Mouse (Mus musculus): ENCODE results near the gene Myo1b.
"Not testable (repeated sequence)": the region's sequence is repeated elsewhere in the genome, so short reads cannot be mapped to it uniquely, and the experiment has no call there.

Myo1b gene

DNA sequence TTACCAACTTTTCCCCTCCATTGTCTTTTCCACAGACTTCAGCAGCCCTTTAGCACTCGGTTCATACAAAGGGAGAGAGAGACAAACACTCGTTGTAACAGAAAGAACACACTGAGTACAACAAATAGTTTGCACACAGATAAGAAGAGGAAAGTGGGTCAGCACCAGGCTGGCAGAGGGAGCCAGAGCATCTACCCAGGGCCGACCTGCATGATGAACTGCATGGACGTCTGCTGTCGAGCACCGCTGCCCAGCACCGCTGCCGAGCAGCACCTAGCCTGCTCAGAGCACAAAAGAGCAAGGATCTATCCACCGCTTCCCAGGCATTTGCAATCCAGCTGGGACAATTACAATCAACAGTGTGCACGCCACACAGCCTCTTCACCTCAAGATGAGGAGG lies 19.9 kb downstream of the Myo1b start:
- in situ Hi-C loops (cut with MseI, MboI): no loop called here

DNA sequence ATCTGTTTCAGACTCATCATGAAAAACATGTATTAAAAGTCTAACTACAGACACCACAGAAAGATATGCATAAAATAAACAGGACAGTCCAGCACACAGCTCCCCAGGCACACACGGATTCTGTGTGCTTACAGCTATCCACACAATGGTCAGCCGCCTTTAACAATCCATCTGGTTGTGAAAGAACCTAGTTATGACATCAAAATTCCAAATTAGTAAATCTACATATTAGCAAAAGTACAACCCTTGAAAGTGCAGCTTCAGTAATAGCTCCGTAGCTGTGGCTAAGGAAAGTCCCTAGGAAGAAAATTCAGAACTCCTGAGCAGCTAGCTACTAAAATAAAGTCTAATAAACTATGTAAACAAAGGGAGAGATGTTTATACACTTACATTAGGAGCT lies 21.1 kb downstream of the Myo1b start:
- in situ Hi-C loops (cut with MseI, MboI): no loop called here

DNA sequence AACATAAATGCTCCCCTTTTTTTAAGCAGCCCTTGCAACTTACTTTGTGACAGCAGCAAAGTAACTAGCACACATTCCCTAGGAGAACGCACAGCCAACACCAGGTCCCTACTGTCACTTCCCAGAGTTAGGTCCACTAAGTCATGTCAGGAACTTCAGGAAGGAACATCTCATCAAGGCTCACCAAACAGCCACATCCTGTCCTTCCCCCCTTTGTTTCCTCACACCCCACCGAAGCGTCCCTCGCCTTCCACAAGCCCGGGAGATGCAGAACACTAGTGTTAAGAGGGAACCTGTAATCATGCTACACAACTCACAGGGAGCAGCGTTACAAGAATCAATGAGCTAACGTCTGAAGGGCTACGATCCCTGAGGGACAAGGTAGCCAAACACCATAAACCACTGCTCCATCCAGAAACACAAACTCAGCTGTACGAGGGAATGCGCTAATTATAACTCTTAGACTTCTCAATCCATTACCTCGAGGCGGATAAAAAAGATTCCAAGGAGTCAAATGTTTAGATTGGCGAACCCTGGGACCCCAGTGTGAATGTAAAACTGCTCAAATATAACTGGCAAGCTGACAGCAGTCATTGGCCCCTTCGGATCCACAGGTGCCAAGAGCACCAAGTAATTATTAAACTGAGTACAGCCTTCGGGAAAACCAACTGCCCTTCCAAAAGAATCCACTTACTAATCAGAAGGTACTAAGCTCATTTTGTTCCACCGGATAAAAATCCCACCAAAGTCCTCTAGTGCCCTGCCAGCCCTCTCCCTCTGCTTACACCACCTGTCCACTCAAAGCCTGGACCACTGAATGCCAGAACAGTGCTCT lies 22.1 kb downstream of the Myo1b start:
- in situ Hi-C loops (cut with MseI, MboI): no loop called here

DNA sequence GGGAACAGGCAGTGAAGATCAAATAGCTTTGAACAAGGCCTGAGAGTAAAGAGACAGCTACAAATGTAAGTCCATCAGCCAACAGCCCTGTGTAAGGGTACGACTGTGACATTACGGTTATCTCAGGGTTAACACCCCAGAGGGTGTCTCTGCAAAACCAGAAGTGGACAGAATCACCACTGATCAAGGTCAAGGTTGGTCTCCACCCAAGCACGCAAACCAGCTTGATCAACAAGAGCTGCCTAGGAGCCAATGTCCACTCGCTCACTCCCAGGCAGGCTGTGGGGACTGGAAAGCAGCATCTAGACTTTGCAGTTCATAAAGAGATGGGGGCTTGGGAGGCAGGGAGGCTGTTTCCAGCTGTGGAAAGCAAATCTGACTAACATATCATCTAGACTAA lies 23.9 kb downstream of the Myo1b start:
- in situ Hi-C loops (cut with MseI, MboI): no loop called here

DNA sequence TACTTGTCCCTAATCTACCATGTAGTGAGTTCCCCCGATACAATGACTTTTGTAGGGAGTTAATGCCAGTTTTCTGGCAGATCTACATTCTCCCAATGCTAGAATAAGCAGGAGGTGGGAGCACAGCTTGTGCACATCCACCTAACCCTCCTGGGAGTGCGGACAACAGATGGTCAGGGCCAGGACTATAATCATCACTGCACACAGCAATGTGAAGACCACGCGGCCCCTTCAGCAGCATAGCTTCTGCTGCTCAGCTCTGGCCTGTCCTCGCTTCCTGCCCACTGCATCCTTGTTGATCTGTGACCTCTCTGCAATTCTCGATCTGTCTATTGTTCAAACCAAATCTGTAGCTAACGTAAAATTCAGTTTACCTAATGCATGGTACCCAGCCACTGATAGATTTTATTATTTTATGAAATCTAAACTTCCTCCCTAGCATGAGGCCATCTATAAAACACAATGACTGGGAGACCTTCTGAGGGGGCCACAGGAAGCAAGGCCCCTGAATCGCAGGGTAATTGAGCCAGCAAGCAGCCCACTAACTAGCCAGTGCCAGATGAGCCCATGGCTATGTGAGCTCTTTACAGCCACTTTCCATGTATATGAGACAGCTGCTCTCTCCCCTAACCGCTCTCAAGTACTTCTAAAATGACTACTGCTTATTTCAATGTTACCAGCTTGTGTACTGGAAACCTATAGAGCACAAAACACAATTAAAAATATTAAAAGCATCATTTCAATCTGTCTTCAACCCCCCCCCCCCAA lies 27.6 kb downstream of the Myo1b start:
- in situ Hi-C loops (cut with MseI, MboI): no loop called here

DNA sequence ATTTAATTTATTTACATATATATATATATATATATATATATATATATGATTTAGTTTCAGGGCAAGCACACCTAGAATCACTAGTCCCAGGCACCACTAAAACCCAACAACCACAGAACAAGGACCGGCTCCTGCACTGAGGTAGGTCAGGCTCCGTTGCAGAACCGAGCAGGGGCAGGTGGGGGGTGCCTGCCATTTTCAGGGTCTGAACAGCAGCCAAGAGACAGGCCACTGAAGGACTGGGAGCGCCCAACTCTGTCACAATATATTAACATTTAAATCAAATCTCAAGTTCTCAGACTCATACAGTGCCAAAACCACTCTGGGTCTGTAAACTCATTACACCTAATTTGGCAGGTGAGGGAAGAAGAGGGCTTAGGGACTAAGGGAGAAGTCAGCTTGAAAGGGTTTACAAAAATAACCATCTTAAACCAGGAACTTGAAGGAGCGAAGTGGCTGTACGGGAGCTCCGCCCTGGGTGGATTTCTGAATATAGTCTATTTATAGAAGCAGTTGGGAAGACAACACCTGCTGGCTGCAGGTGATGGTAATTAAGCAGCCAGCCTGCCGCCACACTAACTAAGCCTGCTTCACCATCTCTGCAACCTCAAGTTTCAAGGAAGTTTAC lies 30.4 kb downstream of the Myo1b start:
- in situ Hi-C loops (cut with MseI, MboI): no loop called here

DNA sequence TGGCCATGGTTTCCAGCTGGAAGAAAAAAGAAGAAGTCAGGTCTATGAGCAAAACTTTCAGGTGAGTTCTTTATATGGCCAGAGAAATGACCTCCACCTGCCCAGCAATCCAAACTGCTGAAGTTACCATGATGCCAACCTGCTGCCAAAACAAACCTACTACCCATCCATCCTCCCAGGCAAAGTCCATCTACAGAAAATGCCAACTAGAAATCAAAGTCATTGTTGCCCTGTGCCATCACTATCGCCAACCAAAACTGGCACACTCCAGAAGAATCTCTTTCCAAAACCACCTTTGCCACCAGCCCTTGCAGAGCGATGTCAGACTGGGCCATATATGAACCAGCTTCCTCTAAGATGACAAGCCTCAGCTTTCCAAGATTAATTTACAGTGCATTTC lies 32.7 kb downstream of the Myo1b start:
- in situ Hi-C loops (cut with MseI, MboI): no loop called here

DNA sequence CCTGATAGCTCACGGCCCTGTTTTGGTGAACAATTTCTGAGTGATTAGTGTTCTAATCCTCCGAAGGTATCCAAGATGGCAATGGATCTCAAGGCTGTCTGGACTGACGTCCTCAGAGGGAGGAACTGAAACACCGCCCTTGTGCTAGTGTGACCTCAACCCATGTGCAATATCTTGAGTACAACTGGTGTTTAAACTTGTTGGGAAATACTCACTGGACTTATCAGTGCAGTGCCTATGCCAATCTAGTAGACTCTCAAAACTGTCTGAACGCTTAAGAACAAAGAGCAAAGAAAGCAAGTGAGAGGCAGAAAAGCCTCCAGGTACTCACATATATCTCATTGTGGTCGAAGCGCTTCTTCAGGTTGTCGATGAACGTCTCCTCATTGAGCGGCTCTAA lies 33.1 kb downstream of the Myo1b start:
- in situ Hi-C loops (cut with MseI, MboI): no loop called here

DNA sequence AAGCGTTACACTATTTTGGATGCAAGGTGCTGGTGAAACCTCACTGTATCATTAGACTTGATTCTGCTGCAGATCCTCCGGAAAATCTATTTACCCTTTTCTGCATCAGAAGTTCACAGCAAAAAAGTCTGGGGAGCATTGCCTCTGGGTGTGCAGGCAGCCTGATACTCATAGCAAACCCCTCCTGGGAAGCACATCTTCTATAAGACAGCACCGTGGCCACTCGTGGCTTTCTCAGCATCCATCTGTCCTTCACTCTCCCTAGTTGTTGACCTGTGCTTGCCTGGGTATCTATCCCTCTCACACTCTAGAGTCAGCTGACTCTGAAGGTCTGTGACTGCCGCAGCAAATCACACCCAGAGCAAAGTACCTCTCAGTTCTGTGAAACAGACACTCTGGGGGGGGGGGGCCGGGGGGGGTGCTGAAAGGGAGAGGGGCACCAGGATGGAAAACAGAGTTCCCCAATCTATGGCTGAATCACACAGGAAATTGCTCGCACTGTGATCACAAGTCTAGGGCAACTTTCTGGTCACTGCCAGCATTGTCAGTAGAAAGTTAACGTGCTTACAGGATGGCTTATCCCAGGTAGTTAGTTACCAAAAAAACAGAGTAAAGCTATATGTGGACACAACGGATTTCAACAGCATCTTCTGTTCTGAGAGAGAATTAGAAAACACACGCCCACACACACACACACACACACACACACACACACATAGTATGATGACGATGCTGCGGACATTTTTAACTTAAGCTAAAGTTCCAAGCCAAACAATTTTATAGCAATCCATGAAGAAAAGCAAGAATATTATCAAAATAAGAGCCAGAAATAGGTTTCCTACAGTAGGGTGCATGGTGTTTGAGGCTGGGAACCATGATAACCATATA lies 35.7 kb downstream of the Myo1b start:
- in situ Hi-C loops (cut with MseI, MboI): no loop called here

DNA sequence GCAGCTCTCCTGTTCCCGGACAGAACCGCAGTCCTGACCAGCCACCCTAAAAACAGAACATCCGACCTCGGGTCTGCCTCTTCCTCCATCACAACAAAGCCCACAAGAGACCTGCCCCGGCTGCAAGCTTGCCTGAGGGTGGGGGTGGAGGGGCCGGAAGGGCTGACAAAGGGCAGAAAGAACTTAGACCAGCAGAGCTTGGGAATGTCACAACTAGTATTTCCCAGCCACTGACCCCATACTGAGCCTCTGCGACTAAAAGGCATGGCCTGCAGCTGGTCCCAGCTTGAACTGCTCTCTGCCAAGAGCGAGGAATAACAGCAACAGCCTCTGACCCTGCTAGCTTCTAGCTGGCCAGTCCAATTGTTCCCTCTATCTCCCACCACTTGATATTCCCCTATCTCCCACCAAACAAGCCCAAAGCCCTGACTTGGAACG lies 36.5 kb downstream of the Myo1b start:
- in situ Hi-C loops (cut with MseI, MboI): no loop called here

DNA sequence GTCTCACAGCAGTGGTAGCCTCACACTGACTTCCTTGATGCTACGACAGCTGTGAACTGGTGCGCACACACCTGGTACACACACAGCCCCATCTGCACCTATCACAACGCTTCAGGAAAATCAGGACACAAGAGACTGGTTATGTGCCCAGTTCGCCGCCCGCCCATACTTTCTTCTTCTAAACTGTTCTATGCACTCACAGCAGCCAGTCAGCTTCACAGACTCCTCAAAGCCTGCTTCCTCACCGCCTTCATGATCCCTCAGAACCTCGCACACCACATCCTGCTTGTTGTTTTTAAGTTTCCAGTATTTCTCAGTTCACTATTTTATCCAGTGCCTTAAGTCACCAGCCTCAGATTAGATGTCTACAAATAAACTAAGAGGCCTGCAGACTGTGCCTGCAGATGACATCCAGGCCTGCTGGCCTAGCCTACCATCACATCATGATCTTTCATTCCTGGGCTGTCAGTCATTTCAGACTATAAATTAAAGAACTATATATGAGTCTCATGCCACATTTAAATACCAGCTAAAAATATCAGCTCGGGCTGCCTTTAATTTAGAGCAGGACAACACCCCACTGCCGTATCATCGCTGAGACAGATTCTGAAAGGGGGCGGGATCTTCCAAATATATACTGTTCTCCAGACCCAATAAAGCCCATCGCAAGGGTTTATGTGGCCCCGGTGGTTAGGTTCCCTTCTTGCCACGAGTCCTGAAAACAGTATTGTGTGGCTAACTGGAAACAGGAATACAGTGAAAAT lies 40.2 kb downstream of the Myo1b start:
- in situ Hi-C loops (cut with MseI, MboI): no loop called here

DNA sequence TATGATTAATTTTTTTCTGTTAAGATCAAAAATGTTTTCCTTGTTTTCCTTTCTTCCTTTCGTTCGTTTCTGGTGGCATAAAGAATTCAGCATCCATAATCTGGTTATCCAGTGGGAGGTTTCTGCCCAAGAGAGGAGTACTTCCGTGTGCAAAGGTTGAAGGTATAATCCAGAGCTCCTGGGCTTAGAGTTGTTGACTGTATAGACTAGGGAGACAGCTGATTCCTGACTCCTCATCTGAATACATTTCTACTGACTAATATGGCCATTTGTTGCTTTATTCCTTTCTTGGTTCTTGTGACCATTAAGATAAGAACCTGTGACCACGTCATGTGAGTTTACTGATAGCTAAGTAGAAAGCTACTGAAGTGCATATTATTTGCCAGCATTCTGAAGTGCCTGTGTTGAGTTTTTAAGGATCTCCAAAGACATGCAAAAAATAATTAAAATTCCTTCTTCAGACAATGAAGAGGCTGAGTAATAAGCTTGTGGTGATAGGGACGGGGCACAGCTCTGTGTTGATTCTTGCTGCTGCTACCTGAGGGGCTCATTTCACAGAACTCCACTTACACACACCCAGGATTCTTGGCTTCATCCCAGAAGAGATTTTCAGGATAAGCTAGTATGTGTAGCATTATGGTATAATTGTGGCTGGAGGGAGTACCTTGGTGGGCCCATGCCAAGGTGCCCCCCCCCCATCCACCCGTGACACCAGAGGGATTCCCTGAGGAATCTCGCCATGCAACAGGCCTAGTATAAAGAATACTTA lies 43.2 kb downstream of the Myo1b start:
- in situ Hi-C loops (cut with MseI, MboI): no loop called here

DNA sequence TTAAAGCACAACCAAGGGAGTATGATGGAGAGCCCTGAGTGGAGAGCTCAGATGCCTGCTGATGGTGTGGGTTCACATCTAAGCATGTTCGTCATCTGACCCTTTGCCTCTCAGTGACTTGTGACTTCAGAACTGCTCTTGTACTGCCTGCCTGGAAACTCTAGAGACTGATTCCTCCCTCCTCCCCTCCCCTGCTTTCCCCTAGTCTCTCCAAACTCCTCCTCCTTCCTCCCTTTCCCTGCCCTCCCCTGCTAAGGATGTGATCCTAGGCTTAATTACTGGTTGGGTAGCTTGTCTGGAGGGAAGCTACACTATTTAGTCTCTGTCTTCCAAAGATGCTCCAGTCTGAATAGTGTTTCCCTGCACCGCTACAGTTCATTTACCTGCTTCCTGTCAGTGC lies 44.6 kb downstream of the Myo1b start:
- in situ Hi-C loops (cut with MseI, MboI): not testable (repeated sequence)

DNA sequence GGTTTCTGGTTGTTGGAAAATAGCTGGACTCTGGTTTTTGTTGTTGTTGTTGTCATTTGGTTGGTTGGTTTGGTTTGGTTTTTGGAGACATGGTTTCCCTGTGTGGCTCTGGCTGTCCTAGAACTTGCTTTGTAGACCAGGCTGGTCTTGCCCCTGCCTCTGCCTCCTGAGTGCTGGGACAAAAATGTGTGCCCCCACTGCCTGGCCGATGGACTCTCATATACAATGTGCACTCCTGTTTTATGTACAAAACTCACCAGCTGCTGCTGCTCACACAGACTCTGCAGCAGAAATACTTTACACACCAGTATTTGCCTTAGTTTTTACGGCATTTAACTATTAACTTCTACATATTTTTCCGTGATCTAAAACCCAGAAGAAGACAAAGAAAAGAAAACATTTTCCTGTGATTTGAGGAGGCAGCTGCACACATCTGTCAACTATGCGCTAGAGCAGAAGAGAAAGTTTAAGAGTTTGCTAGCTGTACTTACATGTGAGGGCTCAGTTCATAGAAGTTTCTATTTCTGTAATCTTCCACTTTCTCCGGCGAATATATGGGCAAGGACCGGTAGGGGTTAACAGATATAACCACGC lies 52.9 kb downstream of the Myo1b start:
- in situ Hi-C loops (cut with MseI, MboI): no loop called here

DNA sequence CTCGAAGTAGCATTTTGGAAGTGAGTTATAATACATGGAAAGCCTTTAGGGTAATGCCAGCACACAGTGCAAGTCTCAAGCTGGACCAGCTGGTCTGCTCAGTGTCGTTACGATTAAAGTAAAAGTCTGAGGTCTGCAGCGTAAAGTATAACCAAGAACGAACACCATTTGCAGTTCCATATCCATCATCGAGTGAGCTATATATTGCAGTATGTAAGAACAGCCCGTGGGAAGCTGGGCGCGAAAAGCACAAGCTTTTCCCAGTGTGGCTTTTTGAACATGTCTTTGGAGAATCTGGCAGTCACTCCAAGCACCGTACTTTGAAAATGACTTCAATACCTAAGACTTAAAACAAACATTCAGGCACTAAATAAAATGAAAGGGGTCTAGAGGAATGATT lies 55.0 kb downstream of the Myo1b start:
- in situ Hi-C loops (cut with MseI, MboI): no loop called here

DNA sequence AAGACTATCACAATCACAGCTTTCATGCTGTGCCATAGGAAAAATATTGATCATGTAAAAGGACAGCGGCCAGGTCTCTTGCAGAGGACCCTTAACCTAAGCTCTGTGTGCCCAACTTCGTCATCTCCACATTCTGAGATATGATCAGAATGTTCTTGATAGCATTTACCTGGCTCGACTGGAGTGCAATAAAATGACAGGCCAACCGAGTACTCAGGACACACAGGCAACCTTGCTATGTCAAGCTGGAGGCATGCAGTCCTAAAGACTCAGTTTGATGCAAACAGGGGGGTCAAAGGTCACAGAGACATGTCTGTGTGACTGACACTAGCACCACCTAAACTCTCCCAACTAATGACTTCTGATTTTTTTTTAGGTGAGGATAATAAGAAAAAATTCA lies 58.9 kb downstream of the Myo1b start:
- in situ Hi-C loops (cut with MseI, MboI): no loop called here

DNA sequence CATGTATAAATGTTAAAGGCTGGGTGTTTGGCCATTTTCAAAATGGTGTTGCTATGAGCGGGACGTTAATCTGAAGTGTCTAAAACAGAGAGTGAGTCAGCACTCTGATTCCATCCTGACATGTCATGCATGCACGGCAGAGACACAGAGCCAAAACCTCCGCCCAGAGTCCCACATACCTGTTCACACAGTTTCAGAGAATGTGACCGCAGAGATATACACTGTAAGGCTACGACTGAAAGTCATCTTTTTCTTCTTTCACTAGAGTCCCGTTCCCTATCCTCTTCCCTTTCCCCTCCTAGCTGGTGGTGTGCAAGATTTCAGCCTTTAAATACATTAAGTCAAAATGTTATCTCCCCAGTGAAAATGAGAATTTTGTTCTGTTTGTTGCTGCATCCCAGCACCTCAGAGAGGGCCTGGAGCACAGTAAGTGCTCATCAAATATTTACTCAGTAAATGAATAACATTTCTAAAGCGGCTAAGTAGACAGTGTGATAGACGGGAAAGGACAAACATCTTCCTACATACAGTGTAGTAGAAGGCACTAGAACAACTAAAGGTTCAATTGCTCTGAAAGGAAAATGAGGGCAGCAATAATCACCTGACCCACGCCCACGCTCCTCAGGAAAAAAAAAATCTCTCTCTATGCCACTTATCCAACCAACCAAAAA lies 59.5 kb downstream of the Myo1b start:
- in situ Hi-C loops (cut with MseI, MboI): no loop called here

DNA sequence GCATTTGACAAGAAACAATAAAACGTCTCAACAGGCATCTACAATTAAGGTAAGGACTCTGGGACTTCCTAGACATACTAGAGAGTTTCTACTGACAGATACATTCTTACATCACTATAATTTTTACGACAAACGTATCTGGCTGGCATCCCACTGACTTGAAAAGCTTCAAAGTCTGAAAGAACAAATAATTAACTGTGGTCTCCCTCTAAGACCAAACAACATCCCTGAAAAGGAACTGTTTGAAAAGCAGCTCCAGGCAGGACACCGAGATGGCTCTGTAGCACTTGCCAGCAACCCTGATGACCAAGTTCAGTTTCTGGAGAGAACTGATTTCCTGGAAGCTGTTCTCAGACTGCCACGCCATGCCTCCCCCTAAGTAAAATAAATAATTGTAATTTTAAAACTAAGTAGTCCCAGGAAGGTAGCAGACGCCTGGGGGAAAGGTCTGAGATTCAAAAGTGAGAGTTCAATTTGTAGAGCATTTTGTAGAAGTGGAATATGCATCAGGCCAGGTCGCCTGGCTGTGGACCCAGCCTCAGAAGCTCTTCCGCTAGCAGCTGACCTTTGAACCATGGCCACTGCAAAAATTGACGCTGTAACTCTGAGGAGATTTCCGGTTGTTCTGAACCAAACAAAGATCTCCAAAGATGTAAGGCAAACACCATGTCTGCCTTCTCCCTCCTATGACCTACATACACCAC lies 60.2 kb downstream of the Myo1b start:
- in situ Hi-C loops (cut with MseI, MboI): no loop called here

DNA sequence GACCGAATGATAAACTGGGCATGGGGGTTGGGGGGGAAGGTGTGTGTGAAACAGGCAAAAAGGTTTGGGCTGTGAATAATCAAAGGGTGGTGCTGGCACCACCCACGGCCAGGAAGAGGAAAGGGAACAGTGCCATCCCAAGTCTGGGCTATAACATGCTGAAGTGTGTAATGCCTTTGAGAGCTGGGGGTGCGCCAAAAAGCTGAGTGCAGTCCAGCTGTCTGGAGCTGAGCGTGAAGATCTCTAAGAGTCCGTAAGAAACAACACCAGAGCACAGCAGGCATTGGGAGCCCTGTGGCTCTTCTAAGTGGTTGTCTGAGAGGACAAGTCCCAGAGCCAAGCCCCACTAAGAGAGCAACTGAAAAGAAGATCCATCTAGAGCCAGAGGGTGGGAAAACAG lies 63.6 kb downstream of the Myo1b start:
- in situ Hi-C loops (cut with MseI, MboI): no loop called here
